Mouse (Mus musculus): ENCODE data around the gene Aire. TPM values are rescaled to one million over a fixed set of nuclear protein-coding genes. Genes with fewer than 3 reads are reported as not detected.

Gene Aire
- polyA plus RNA-seq, 1 experiment from 2014 or later: 0.15 TPM

- peaks cover 97% of the 10 kb centered on the region for H3K36me3 ChIP-seq (ENCODE audit: control insufficient read depth, insufficient read depth, low read length)
These were observed 47.8 kb downstream of the Aire start for GRCm38 (mm10) chr10:77995639-77996038.

GRCm38 (mm10) chr10:77985775-77986174 lies 57.6 kb downstream of the Aire start:
- Histone ChIP-seq H3K9ac (ENCODE audit: low read length) (no peak overlapping the region), H3K9me3 (ENCODE audit: control insufficient read depth, low read length) (no peaks in the 10 kb centered on the region), H3K27ac (ENCODE audit: low read depth) (no peak overlapping the region), H3K4me3 (ENCODE audit: low read depth, low read length) (no peak overlapping the region), H3K4me2 (ENCODE audit: low read length) (no peak overlapping the region), H3K27me3 (replicated peaks; ENCODE audit: control insufficient read depth, insufficient read depth, low read length) (no peaks in the 10 kb centered on the region), H3K4me1 (replicated peaks; ENCODE audit: control insufficient read depth, insufficient read depth, low read length) (no peaks in the 10 kb centered on the region), H3K36me3 (ENCODE audit: control insufficient read depth, insufficient read depth, low read length) (peaks cover 49% of the 10 kb centered on the region)
- WGBS: 85% methylated on average over 5 of the region's 5 CpGs
- ATAC-seq (replicated peaks; ENCODE audit: low FRiP score, low TSS enrichment, low read depth) (no peak), DNase-seq (ENCODE audit: low spot score) (no peak)

More at GRCm38 (mm10) chr10:77995639-77996038, 47.8 kb downstream of the Aire start:
- Histone ChIP-seq H3K4me3 (ENCODE audit: low read depth, low read length) (no peak overlapping the region), H3K4me2 (ENCODE audit: low read length) (no peak overlapping the region), H3K27ac (ENCODE audit: low read depth) (no peak overlapping the region), H3K9me3 (ENCODE audit: control insufficient read depth, low read length) (no peaks in the 10 kb centered on the region), H3K4me1 (replicated peaks; ENCODE audit: control insufficient read depth, insufficient read depth, low read length) (no peaks in the 10 kb centered on the region), H3K27me3 (replicated peaks; ENCODE audit: control insufficient read depth, insufficient read depth, low read length) (no peaks in the 10 kb centered on the region), H3K9ac (ENCODE audit: low read length) (no peak overlapping the region)
- WGBS: 89% methylated on average over 3 of the region's 3 CpGs
- ATAC-seq (replicated peaks; ENCODE audit: low FRiP score, low TSS enrichment, low read depth): no peak
- DNase-seq (ENCODE audit: low spot score): no peak

GRCm38 (mm10) chr10:77984660-77985059 lies 58.8 kb downstream of the Aire start:
- no peak overlapping the region for H3K27ac ChIP-seq (ENCODE audit: low read depth)
- H3K36me3 ChIP-seq (ENCODE audit: control insufficient read depth, insufficient read depth, low read length): peaks cover 38% of the 10 kb centered on the region
- H3K9ac ChIP-seq (ENCODE audit: low read length): no peak overlapping the region
- H3K4me3 ChIP-seq (ENCODE audit: low read depth, low read length): no peak overlapping the region
- ATAC-seq (replicated peaks; ENCODE audit: low FRiP score, low TSS enrichment, low read depth) (peak; percentile 63), DNase-seq (ENCODE audit: low spot score) (peak; percentile 87)
- H3K9me3 ChIP-seq (ENCODE audit: control insufficient read depth, low read length): no peaks in the 10 kb centered on the region
- WGBS: 0% methylated on average over 4 of the region's 4 CpGs
- no peaks in the 10 kb centered on the region for H3K4me1 ChIP-seq (replicated peaks; ENCODE audit: control insufficient read depth, insufficient read depth, low read length)
- no peak overlapping the region for H3K4me2 ChIP-seq (ENCODE audit: low read length)
- H3K27me3 ChIP-seq (replicated peaks; ENCODE audit: control insufficient read depth, insufficient read depth, low read length): no peaks in the 10 kb centered on the region

Other genes starting within 250 kb of the Aire start
- not detected in 2 replicates for gene Gm9639, start 248.5 kb downstream of the Aire start, polyA plus RNA-seq (2014; fragmentation: Nextera tagmentation; extraction: Ambion mirVana)
- gene Gm19668, start 244.5 kb downstream of the Aire start, polyA plus RNA-seq (2014; fragmentation: Nextera tagmentation; extraction: Ambion mirVana): not detected in 2 replicates
- gene Gm9507, start 231.8 kb downstream of the Aire start, polyA plus RNA-seq (2014; fragmentation: Nextera tagmentation; extraction: Ambion mirVana): not detected in 2 replicates
- gene Gm2696, start 228.9 kb downstream of the Aire start, polyA plus RNA-seq (2014; fragmentation: Nextera tagmentation; extraction: Ambion mirVana): not detected in 2 replicates
- not detected in 2 replicates for gene Krtap10-4, start 216.5 kb downstream of the Aire start, polyA plus RNA-seq (2014; fragmentation: Nextera tagmentation; extraction: Ambion mirVana)
- not detected in 2 replicates for gene Krtap10-10, start 207.7 kb downstream of the Aire start, polyA plus RNA-seq (2014; fragmentation: Nextera tagmentation; extraction: Ambion mirVana)
- gene Gm36176, start 196.8 kb downstream of the Aire start, polyA plus RNA-seq (2014; fragmentation: Nextera tagmentation; extraction: Ambion mirVana): not detected in 2 replicates
- not detected in 2 replicates for gene Gm10318, start 190.8 kb downstream of the Aire start, polyA plus RNA-seq (2014; fragmentation: Nextera tagmentation; extraction: Ambion mirVana)
- gene Gm3285, start 181.6 kb downstream of the Aire start, polyA plus RNA-seq (2014; fragmentation: Nextera tagmentation; extraction: Ambion mirVana): not detected in 2 replicates
- gene Lrrc3, start 141.1 kb downstream of the Aire start, polyA plus RNA-seq (2014; fragmentation: Nextera tagmentation; extraction: Ambion mirVana): 3.9 and 4.2 TPM in 2 replicates
- 0.42 and 1.2 TPM in 2 replicates for gene Trpm2, start 73.0 kb downstream of the Aire start, polyA plus RNA-seq (2014; fragmentation: Nextera tagmentation; extraction: Ambion mirVana)
- 23.5 and 24.7 TPM in 2 replicates for gene 1810043G02Rik, start 65.1 kb downstream of the Aire start, polyA plus RNA-seq (2014; fragmentation: Nextera tagmentation; extraction: Ambion mirVana)
- 244 and 252 TPM in 2 replicates for gene Pfkl, start 33.5 kb downstream of the Aire start, polyA plus RNA-seq (2014; fragmentation: Nextera tagmentation; extraction: Ambion mirVana)
- gene Dnmt3l, start 1.7 kb downstream of the Aire start, polyA plus RNA-seq (2014; fragmentation: Nextera tagmentation; extraction: Ambion mirVana): 0.34 TPM in 1 of 2 replicates, not detected in the other
- 3.9 and 4.7 TPM in 2 replicates for gene Icosl, start 25.7 kb upstream of the Aire start, polyA plus RNA-seq (2014; fragmentation: Nextera tagmentation; extraction: Ambion mirVana)
- gene D10Jhu81e, start 126.2 kb upstream of the Aire start, polyA plus RNA-seq (2014; fragmentation: Nextera tagmentation; extraction: Ambion mirVana): 19.3 and 19.7 TPM in 2 replicates
- gene Pwp2, start 141.5 kb upstream of the Aire start, polyA plus RNA-seq (2014; fragmentation: Nextera tagmentation; extraction: Ambion mirVana): 19.0 and 21.5 TPM in 2 replicates
- gene Trappc10, start 201.0 kb upstream of the Aire start, polyA plus RNA-seq (2014; fragmentation: Nextera tagmentation; extraction: Ambion mirVana): 12.6 and 17.6 TPM in 2 replicates